Mouse (Mus musculus) bone marrow, adult 2 months (tissue): ENCODE measurements around the gene Wasf2.

ENCODE experiments used
- CTCF ChIP-seq: fragments of 200-500 bp; IDR thresholded peaks from 2 replicates; pipeline ENCODE4 v1.5.1; 2011; ENCODE audit warnings: low read length, control low read depth; ENCODE audit not compliant: control insufficient read depth, insufficient read depth
- POLR2A ChIP-seq: fragments of 200-500 bp; IDR thresholded peaks from 2 replicates; pipeline ENCODE4 v1.6.1; 2011; ENCODE audit warnings: low read depth, mild to moderate bottlenecking, control low read depth, low read length, borderline replicate concordance; ENCODE audit not compliant: control insufficient read depth

DNA sequence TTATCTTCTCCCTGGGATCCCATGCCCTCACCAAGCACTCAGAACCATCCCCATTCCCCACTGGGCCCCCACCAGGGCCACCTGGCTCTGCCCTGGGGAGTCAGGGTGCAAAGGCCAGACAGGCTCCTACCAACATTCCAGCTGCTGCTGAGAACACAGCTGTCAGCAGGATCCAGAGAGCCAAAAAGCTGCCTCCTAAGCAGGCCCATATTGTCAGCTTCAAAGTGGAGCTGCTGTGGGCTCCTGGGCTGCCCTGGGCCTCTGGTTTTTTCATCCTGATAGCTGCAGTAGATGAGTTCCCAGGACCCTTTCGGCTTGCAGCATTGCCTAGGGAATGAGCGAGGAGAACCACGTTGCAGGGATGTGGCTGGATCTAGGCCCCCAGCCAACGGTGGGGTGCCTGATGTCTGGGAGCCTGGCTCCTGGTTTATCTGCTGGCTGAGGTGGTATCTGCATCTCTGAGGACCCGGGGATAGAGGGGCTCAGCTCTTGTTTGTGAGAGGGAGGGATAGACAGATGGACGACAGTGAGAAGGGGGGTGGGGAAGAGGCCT, 36.7 kb upstream of the Wasf2 start:
- TF ChIP-seq POLR2A (no peak), CTCF (no peak)
